Mouse (Mus musculus): ENCODE results near the gene Pde10a. TPM values are rescaled to one million over a fixed set of nuclear protein-coding genes. Genes with fewer than 3 reads are reported as not detected.
A peak's percentile ranks its signal among the peaks of the same experiment; 100 is the strongest.

Gene Pde10a
- polyA plus RNA-seq, 1 experiment from 2014 or later: 1.4 TPM

GRCm38 (mm10) chr17:8493461-8493860 lies 31.7 kb upstream of the Pde10a start:
- Histone ChIP-seq H3K27me3 (ENCODE audit: control insufficient read depth, insufficient read depth, low read length) (no peaks in the 10 kb centered on the region), H3K9ac (replicated peaks; ENCODE audit: low read depth, low read length) (no peak overlapping the region), H3K36me3 (ENCODE audit: control insufficient read depth, insufficient read depth, low read length) (no peaks in the 10 kb centered on the region), H3K4me3 (ENCODE audit: low read depth, low read length) (no peak overlapping the region), H3K4me1 (ENCODE audit: control insufficient read depth, insufficient read depth, low read length) (no peaks in the 10 kb centered on the region), H3K4me2 (replicated peaks; ENCODE audit: low read depth, low read length) (no peak overlapping the region), H3K9me3 (ENCODE audit: control insufficient read depth, low read depth, low read length) (no peaks in the 10 kb centered on the region), H3K27ac (ENCODE audit: low read length) (no peak overlapping the region)
- ATAC-seq (ENCODE audit: insufficient number of reproducible peaks, insufficient read depth, low FRiP score, low read depth): no peak
- WGBS: 87% methylated on average over 4 of the region's 4 CpGs

- no peak overlapping the region for H3K4me2 ChIP-seq (replicated peaks; ENCODE audit: low read depth, low read length)
- no peaks in the 10 kb centered on the region for H3K36me3 ChIP-seq (ENCODE audit: control insufficient read depth, insufficient read depth, low read length)
- no peaks in the 10 kb centered on the region for H3K4me1 ChIP-seq (ENCODE audit: control insufficient read depth, insufficient read depth, low read length)
- H3K27me3 ChIP-seq (ENCODE audit: control insufficient read depth, insufficient read depth, low read length): no peaks in the 10 kb centered on the region
- H3K9me3 ChIP-seq (ENCODE audit: control insufficient read depth, low read depth, low read length): no peaks in the 10 kb centered on the region
- ATAC-seq (ENCODE audit: insufficient number of reproducible peaks, insufficient read depth, low FRiP score, low read depth): no peak
- no peak overlapping the region for H3K4me3 ChIP-seq (ENCODE audit: low read depth, low read length)
- H3K9ac ChIP-seq (replicated peaks; ENCODE audit: low read depth, low read length): no peak overlapping the region
- 71% methylated on average over 1 of the region's 1 CpGs for WGBS
- no peak overlapping the region for H3K27ac ChIP-seq (ENCODE audit: low read length)
These were observed 27.0 kb upstream of the Pde10a start for GRCm38 (mm10) chr17:8498151-8498550.

GRCm38 (mm10) chr17:8498655-8499054 lies 26.5 kb upstream of the Pde10a start:
- H3K9me3 ChIP-seq (ENCODE audit: control insufficient read depth, low read depth, low read length): no peaks in the 10 kb centered on the region
- WGBS: 56% methylated on average over 5 of the region's 5 CpGs
- no peak overlapping the region for H3K9ac ChIP-seq (replicated peaks; ENCODE audit: low read depth, low read length)
- H3K4me3 ChIP-seq (ENCODE audit: low read depth, low read length): no peak overlapping the region
- no peak overlapping the region for H3K4me2 ChIP-seq (replicated peaks; ENCODE audit: low read depth, low read length)
- H3K27ac ChIP-seq (ENCODE audit: low read length): no peak overlapping the region
- no peaks in the 10 kb centered on the region for H3K4me1 ChIP-seq (ENCODE audit: control insufficient read depth, insufficient read depth, low read length)
- ATAC-seq (ENCODE audit: insufficient number of reproducible peaks, insufficient read depth, low FRiP score, low read depth): no peak
- H3K36me3 ChIP-seq (ENCODE audit: control insufficient read depth, insufficient read depth, low read length): no peaks in the 10 kb centered on the region
- no peaks in the 10 kb centered on the region for H3K27me3 ChIP-seq (ENCODE audit: control insufficient read depth, insufficient read depth, low read length)

- Histone ChIP-seq H3K9me3 (ENCODE audit: control insufficient read depth, low read depth, low read length) (no peaks in the 10 kb centered on the region), H3K36me3 (ENCODE audit: control insufficient read depth, insufficient read depth, low read length) (no peaks in the 10 kb centered on the region), H3K9ac (replicated peaks; ENCODE audit: low read depth, low read length) (no peak overlapping the region), H3K4me2 (replicated peaks; ENCODE audit: low read depth, low read length) (no peak overlapping the region), H3K27me3 (ENCODE audit: control insufficient read depth, insufficient read depth, low read length) (no peaks in the 10 kb centered on the region), H3K4me1 (ENCODE audit: control insufficient read depth, insufficient read depth, low read length) (no peaks in the 10 kb centered on the region), H3K4me3 (ENCODE audit: low read depth, low read length) (no peak overlapping the region), H3K27ac (ENCODE audit: low read length) (no peak overlapping the region)
- ATAC-seq (ENCODE audit: insufficient number of reproducible peaks, insufficient read depth, low FRiP score, low read depth): no peak
- WGBS: 63% methylated on average over 4 of the region's 4 CpGs
These were observed 25.5 kb upstream of the Pde10a start for GRCm38 (mm10) chr17:8499564-8500117.

- Histone ChIP-seq H3K27me3 (ENCODE audit: control insufficient read depth, insufficient read depth, low read length) (no peaks in the 10 kb centered on the region), H3K4me3 (ENCODE audit: low read depth, low read length) (no peak overlapping the region), H3K36me3 (ENCODE audit: control insufficient read depth, insufficient read depth, low read length) (no peaks in the 10 kb centered on the region), H3K9me3 (ENCODE audit: control insufficient read depth, low read depth, low read length) (no peaks in the 10 kb centered on the region), H3K9ac (replicated peaks; ENCODE audit: low read depth, low read length) (no peak overlapping the region), H3K4me2 (replicated peaks; ENCODE audit: low read depth, low read length) (no peak overlapping the region), H3K27ac (ENCODE audit: low read length) (no peak overlapping the region), H3K4me1 (ENCODE audit: control insufficient read depth, insufficient read depth, low read length) (peaks cover 11% of the 10 kb centered on the region)
- WGBS: 85% methylated on average over 3 of the region's 3 CpGs
- no peak for ATAC-seq (ENCODE audit: insufficient number of reproducible peaks, insufficient read depth, low FRiP score, low read depth)
These were observed 20.8 kb upstream of the Pde10a start for GRCm38 (mm10) chr17:8504381-8504780.

GRCm38 (mm10) chr17:8505669-8506426 lies 19.3 kb upstream of the Pde10a start:
- Histone ChIP-seq H3K27ac (ENCODE audit: low read length) (no peak overlapping the region), H3K4me1 (ENCODE audit: control insufficient read depth, insufficient read depth, low read length) (peaks cover 11% of the 10 kb centered on the region), H3K4me3 (ENCODE audit: low read depth, low read length) (peak overlapping the region; percentile 0; the same call in 1 of the 2 replicates), H3K9ac (replicated peaks; ENCODE audit: low read depth, low read length) (no peak overlapping the region), H3K36me3 (ENCODE audit: control insufficient read depth, insufficient read depth, low read length) (no peaks in the 10 kb centered on the region), H3K4me2 (replicated peaks; ENCODE audit: low read depth, low read length) (peak overlapping the region; percentile 48), H3K9me3 (ENCODE audit: control insufficient read depth, low read depth, low read length) (no peaks in the 10 kb centered on the region), H3K27me3 (ENCODE audit: control insufficient read depth, insufficient read depth, low read length) (no peaks in the 10 kb centered on the region)
- peak; percentile 70 for ATAC-seq (ENCODE audit: insufficient number of reproducible peaks, insufficient read depth, low FRiP score, low read depth)
- under 1% methylated on average over 20 of the region's 20 CpGs for WGBS

GRCm38 (mm10) chr17:8506726-8507125 lies 18.4 kb upstream of the Pde10a start:
- Histone ChIP-seq H3K4me2 (replicated peaks; ENCODE audit: low read depth, low read length) (no peak overlapping the region), H3K9ac (replicated peaks; ENCODE audit: low read depth, low read length) (no peak overlapping the region), H3K36me3 (ENCODE audit: control insufficient read depth, insufficient read depth, low read length) (no peaks in the 10 kb centered on the region), H3K4me1 (ENCODE audit: control insufficient read depth, insufficient read depth, low read length) (peaks cover 11% of the 10 kb centered on the region), H3K27ac (ENCODE audit: low read length) (no peak overlapping the region), H3K4me3 (ENCODE audit: low read depth, low read length) (no peak overlapping the region), H3K9me3 (ENCODE audit: control insufficient read depth, low read depth, low read length) (no peaks in the 10 kb centered on the region), H3K27me3 (ENCODE audit: control insufficient read depth, insufficient read depth, low read length) (no peaks in the 10 kb centered on the region)
- 54% methylated on average over 6 of the region's 6 CpGs for WGBS
- ATAC-seq (ENCODE audit: insufficient number of reproducible peaks, insufficient read depth, low FRiP score, low read depth): no peak

- Histone ChIP-seq H3K4me3 (ENCODE audit: low read depth, low read length) (no peak overlapping the region), H3K27me3 (ENCODE audit: control insufficient read depth, insufficient read depth, low read length) (no peaks in the 10 kb centered on the region), H3K27ac (ENCODE audit: low read length) (no peak overlapping the region), H3K4me1 (ENCODE audit: control insufficient read depth, insufficient read depth, low read length) (peaks cover 11% of the 10 kb centered on the region), H3K4me2 (replicated peaks; ENCODE audit: low read depth, low read length) (peak overlapping the region; percentile 30; the same call in 1 of the 2 replicates), H3K9ac (replicated peaks; ENCODE audit: low read depth, low read length) (no peak overlapping the region), H3K36me3 (ENCODE audit: control insufficient read depth, insufficient read depth, low read length) (no peaks in the 10 kb centered on the region), H3K9me3 (ENCODE audit: control insufficient read depth, low read depth, low read length) (no peaks in the 10 kb centered on the region)
- WGBS: 4% methylated on average over 3 of the region's 3 CpGs
- no peak for ATAC-seq (ENCODE audit: insufficient number of reproducible peaks, insufficient read depth, low FRiP score, low read depth)
These were observed 17.5 kb upstream of the Pde10a start for GRCm38 (mm10) chr17:8507654-8508053.

Measured in stomach, embryonic 14.5 days (tissue).